Mouse (Mus musculus) lung, embryonic 14.5 days (tissue): ENCODE measurements at regions not wholly inside any gene's neighbourhood (a gene's known extent, or its start where the extent isn't known, plus 50 kb on each side); places are given as distances from the start of the nearest gene placed in this dataset.

Source experiments
- ATAC-seq: fragments of 200-750 bp; cut with Nextera tagmentation; 2 replicates; pipeline ENCODE4 v1.8.0; 2017; ENCODE audit warnings: mild to moderate bottlenecking, moderate TSS enrichment, moderate library complexity; ENCODE audit not compliant: insufficient read depth
- DNase-seq: peaks from one replicate; pipeline ENCODE4 v3.0.0-alpha.2; 2015
- H3K27ac ChIP-seq: fragments of 300-500 bp; sonication (generic); 2 replicates; pipeline ENCODE4 v1.5.1; 2014; ENCODE audit warnings: low read depth, mild to moderate bottlenecking, moderate library complexity
- H3K27me3 ChIP-seq: fragments of 300-500 bp; sonication (generic); 2 replicates; pipeline ENCODE4 v1.6.1; 2014; ENCODE audit warnings: low read length, control low read depth; ENCODE audit not compliant: insufficient read depth
- H3K36me3 ChIP-seq: fragments of 300-500 bp; sonication (generic); 2 replicates; pipeline ENCODE4 v1.6.1; 2014; ENCODE audit warnings: control low read depth; ENCODE audit not compliant: insufficient read depth
- H3K4me1 ChIP-seq: fragments of 300-500 bp; sonication (generic); 2 replicates; pipeline ENCODE4 v1.6.1; 2014; ENCODE audit warnings: antibody characterized with exemption, control low read depth; ENCODE audit not compliant: insufficient read depth
- H3K4me2 ChIP-seq: fragments of 300-500 bp; sonication (generic); 2 replicates; pipeline ENCODE4 v1.6.1; 2014; ENCODE audit warnings: mild to moderate bottlenecking
- H3K4me3 ChIP-seq: fragments of 300-500 bp; sonication (generic); 2 replicates; pipeline ENCODE4 v1.5.1; 2014; ENCODE audit warnings: low read depth, low read length
- H3K9ac ChIP-seq: fragments of 300-500 bp; sonication (generic); 2 replicates; pipeline ENCODE4 v1.6.1; 2014
- H3K9me3 ChIP-seq: fragments of 300-500 bp; sonication (generic); 2 replicates; pipeline ENCODE4 v1.6.1; 2016; ENCODE audit warnings: low read depth, low read length, control low read depth
- CTCF ChIP-seq: IDR thresholded peaks from 2 replicates; pipeline ENCODE4 v1.5.1; 2016; ENCODE audit warnings: antibody characterized with exemption, low read depth
- WGBS: fragments of 180-500 bp; shearing (Covaris S2); extraction: QIAGEN DNeasy Blood & Tissue Kit; methylation state at CpG from one replicate; pipeline ENCODE4 v1.1.7; 2014; 5-methylcytosine and 5-hydroxymethylcytosine counted together

GRCm38 (mm10) chr8:92070704-92071103 is 268.8 kb upstream of the Irx3 start:
- Histone ChIP-seq H3K27ac (no peak overlapping the region), H3K9me3 (no peaks in the 10 kb centered on the region), H3K36me3 (no peaks in the 10 kb centered on the region), H3K9ac (no peak overlapping the region), H3K4me2 (no peak overlapping the region), H3K4me3 (no peak overlapping the region), H3K4me1 (no peaks in the 10 kb centered on the region; the same call in 1 of the 2 replicates), H3K27me3 (peaks cover 7% of the 10 kb centered on the region; the same call in 1 of the 2 replicates)
- WGBS, result 57% methylated on average over 8 of the region's 8 CpGs
- no peak for TF ChIP-seq CTCF
- no peak for ATAC-seq
- no peak for DNase-seq

DNA sequence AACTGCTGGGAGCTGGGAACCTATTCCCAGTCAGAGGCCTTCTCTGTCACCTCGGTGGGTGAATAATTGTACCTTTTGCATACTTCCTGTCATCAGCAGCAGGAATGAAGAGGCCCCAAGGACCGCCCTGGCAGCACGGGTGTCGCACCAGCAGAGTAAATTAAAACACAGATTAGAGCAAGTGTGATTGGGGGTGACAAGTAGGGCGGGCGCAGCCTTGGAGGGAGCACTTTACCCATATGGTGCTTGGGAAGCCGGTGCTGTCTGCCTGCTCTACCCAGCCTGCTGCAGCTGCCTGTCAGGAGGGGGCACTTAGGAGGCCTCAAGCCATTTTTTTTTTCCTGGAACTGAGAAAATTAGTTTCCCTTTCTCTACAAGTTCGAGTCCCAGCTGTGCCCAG is 264.6 kb upstream of the Irx3 start:
- ATAC-seq (no peak; the same call in 1 of the 2 replicates), DNase-seq (no peak)
- Histone ChIP-seq H3K27me3 (no peaks in the 10 kb centered on the region), H3K9me3 (no peaks in the 10 kb centered on the region), H3K4me1 (peaks cover 12% of the 10 kb centered on the region; the same call in 1 of the 2 replicates), H3K4me2 (no peak overlapping the region), H3K9ac (no peak overlapping the region), H3K36me3 (no peaks in the 10 kb centered on the region), H3K27ac (no peak overlapping the region), H3K4me3 (no peak overlapping the region)
- TF ChIP-seq CTCF, result no peak
- 20% methylated on average over 8 of the region's 8 CpGs for WGBS

GRCm38 (mm10) chr8:92065554-92066239 is 263.8 kb upstream of the Irx3 start:
- peak overlapping the region; percentile 26; the same call in 1 of the 2 replicates for H3K27ac ChIP-seq

DNA sequence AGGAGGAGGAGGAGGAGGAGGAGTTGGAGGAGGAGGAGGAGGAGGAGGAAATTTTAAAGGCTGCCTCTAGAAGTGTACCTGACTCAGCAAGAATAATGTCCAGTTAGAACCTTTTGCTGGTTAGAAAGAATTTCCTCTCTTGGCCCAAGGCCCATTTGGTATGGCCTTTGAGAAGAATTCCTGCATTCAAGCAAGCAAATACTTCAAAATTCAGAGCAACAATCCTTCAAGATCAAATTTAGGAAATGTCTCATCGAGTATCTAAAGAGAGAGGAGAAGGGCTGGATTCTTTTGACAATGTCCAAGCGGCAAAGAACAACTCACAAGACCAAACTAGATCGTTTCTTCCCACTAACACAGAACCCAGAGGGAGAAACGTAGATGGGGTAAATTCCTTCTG is 263.1 kb upstream of the Irx3 start:
- WGBS, result 18% methylated on average over 4 of the region's 4 CpGs

More at GRCm38 (mm10) chr8:92065554-92066239, 263.8 kb upstream of the Irx3 start:
- DNase-seq (peak; percentile 76), ATAC-seq (peak; percentile 83; the same call in 1 of the 2 replicates)
- H3K4me2 ChIP-seq, result peak overlapping the region; percentile 27; the same call in 1 of the 2 replicates
- no peaks in the 10 kb centered on the region for H3K27me3 ChIP-seq
- H3K9ac ChIP-seq, result no peak overlapping the region
- TF ChIP-seq CTCF, result no peak
- H3K4me1 ChIP-seq, result peaks cover 12% of the 10 kb centered on the region; the same call in 1 of the 2 replicates
- 8% methylated on average over 9 of the region's 9 CpGs for WGBS
- no peak overlapping the region for H3K4me3 ChIP-seq
- no peaks in the 10 kb centered on the region for H3K36me3 ChIP-seq
- H3K9me3 ChIP-seq, result no peaks in the 10 kb centered on the region

GRCm38 (mm10) chr8:92064175-92064821 is 262.4 kb upstream of the Irx3 start:
- no peak for ATAC-seq
- TF ChIP-seq CTCF, result no peak

More for the DNA sequence above, 263.1 kb upstream of the Irx3 start:
- Histone ChIP-seq H3K27ac (0 out of 2 replicates have a peak overlapping the region, but pooled peaks have one; percentile 26), H3K9ac (no peak overlapping the region), H3K4me1 (peaks cover 12% of the 10 kb centered on the region; the same call in 1 of the 2 replicates), H3K4me2 (no peak overlapping the region), H3K4me3 (no peak overlapping the region), H3K36me3 (no peaks in the 10 kb centered on the region), H3K27me3 (no peaks in the 10 kb centered on the region), H3K9me3 (no peaks in the 10 kb centered on the region)
- no peak for TF ChIP-seq CTCF
- DNase-seq (peak; percentile 62), ATAC-seq (no peak)

DNA sequence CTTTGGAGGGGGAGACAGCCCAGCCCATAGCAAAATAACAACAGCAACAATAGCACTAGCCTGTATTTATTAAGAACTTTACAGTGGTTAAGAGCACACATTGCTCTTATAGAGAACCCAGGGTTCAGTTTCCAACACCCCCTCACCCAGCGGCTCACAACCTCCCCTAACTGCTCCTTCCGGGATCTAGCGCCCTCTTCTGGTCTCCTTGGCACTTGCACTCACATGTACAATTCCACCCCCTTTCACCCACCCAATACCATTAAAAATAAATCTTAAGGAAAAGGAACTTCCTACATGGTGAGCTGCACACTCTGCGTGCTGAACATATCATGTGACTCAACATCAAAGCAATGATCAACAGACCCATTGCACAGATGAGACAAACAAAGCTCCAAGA is 261.5 kb upstream of the Irx3 start:
- ATAC-seq (no peak), DNase-seq (no peak)
- no peak overlapping the region for H3K9ac ChIP-seq
- H3K27ac ChIP-seq, result no peak overlapping the region
- H3K36me3 ChIP-seq, result no peaks in the 10 kb centered on the region
- no peak overlapping the region for H3K4me2 ChIP-seq
- WGBS, result 76% methylated on average over 4 of the region's 4 CpGs
- peaks cover 12% of the 10 kb centered on the region; the same call in 1 of the 2 replicates for H3K4me1 ChIP-seq
- no peak overlapping the region for H3K4me3 ChIP-seq
- H3K27me3 ChIP-seq, result no peaks in the 10 kb centered on the region
- TF ChIP-seq CTCF, result peak; percentile 46
- H3K9me3 ChIP-seq, result no peaks in the 10 kb centered on the region

More at GRCm38 (mm10) chr8:92064175-92064821, 262.4 kb upstream of the Irx3 start:
- no peak for DNase-seq
- Histone ChIP-seq H3K27ac (no peak overlapping the region), H3K4me2 (no peak overlapping the region), H3K4me3 (no peak overlapping the region), H3K4me1 (peaks cover 12% of the 10 kb centered on the region; the same call in 1 of the 2 replicates), H3K9ac (no peak overlapping the region), H3K9me3 (no peaks in the 10 kb centered on the region), H3K36me3 (no peaks in the 10 kb centered on the region), H3K27me3 (no peaks in the 10 kb centered on the region)
- 29% methylated on average over 9 of the region's 9 CpGs for WGBS

DNA sequence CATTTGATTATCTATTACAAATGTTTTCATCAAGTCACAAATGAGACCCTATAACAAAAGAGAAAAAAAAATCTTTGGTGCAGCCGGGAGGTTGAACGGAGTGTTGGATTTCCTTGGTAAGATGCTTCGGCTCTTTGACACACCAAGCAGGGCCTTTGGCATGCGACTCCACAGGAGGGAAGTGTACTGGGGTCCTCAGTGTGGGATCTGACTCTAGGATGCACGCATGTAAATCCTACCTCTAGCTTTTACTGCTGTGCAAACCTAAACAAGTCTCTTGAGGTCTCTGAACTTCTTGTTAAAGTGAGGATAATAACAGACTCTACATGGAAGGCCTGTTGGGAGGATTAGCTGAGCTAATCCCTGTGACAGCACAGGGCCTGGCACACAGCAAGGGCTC is 257.6 kb upstream of the Irx3 start:
- WGBS, result 86% methylated on average over 5 of the region's 5 CpGs
- no peak for TF ChIP-seq CTCF
- Histone ChIP-seq H3K27ac (no peak overlapping the region), H3K4me3 (no peak overlapping the region), H3K36me3 (no peaks in the 10 kb centered on the region), H3K4me2 (no peak overlapping the region), H3K9me3 (no peaks in the 10 kb centered on the region), H3K9ac (no peak overlapping the region), H3K27me3 (no peaks in the 10 kb centered on the region), H3K4me1 (peaks cover 3% of the 10 kb centered on the region; the same call in 1 of the 2 replicates)
- DNase-seq (no peak), ATAC-seq (no peak)
